Mouse (Mus musculus): ENCODE data around the gene Rapgef1. TPM values are rescaled to one million over a fixed set of nuclear protein-coding genes. Genes with fewer than 3 reads are reported as not detected.

Gene Rapgef1
- polyA plus RNA-seq, 1 experiment: 2.0 TPM

DNA sequence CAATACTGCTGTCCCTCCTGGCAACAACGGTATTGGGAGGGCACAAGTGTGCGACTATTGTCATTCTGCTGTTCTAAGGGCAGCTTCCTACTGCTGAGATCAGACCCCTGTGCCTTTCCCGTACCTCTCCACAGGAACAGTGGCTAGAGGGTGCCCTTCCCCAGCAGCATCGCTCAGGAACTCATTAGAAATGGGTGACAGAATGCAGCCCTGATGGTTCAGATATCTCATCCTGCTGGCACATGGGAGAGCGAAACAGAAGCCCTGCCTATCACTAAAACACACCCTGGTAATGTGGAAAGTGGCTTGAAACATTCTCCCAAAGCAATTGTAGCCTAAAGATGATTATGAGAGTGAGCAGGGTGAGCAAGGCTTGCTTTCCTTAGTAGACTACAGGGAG is 15.0 kb downstream of the Rapgef1 start:
- H3K4me3 ChIP-seq (replicated peaks): no peak overlapping the region
- H3K4me1 ChIP-seq (ENCODE audit: control insufficient read depth): peaks cover 47% of the 10 kb centered on the region

DNA sequence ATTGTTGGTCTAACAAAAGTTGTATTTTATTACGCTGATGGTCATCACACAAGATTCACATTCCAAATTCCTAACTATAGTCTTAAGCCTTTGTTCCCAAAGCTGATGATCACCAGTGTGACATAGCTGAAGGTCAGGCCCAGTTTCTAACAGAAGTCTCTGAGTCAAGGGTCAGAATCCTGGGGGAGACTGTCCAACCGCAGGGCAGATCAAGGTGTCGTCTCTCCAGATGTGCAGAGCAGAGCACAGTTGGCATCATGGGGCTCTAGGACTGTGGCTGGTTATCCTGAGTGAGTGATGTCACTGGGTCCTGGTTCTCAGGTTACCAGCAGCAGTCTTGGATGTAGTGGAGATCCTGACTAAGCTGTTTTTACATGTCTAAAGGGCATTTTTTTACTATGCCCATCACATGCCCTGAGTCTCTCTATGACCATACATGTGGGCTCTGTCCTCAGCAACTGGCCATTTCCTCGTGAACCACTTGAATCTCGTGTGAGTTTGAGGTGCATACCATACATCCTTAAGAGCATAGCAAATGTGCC is 16.5 kb downstream of the Rapgef1 start:
- Histone ChIP-seq H3K4me1 (ENCODE audit: control insufficient read depth) (peaks cover 40% of the 10 kb centered on the region), H3K36me3 (ENCODE audit: control insufficient read depth) (peaks cover 8% of the 10 kb centered on the region), H3K4me3 (replicated peaks) (no peak overlapping the region), H3K27me3 (ENCODE audit: control insufficient read depth) (no peaks in the 10 kb centered on the region), H3K9me3 (ENCODE audit: control insufficient read depth, low read length) (no peaks in the 10 kb centered on the region)
- TF ChIP-seq GATA1 (IDR thresholded peaks at IDR 0.05; ENCODE audit: low read length) (no peak), TAL1 (IDR thresholded peaks at IDR 0.05; ENCODE audit: low read length) (no peak)

More for the DNA sequence above, 15.0 kb downstream of the Rapgef1 start:
- Histone ChIP-seq H3K9me3 (ENCODE audit: control insufficient read depth, low read length) (no peaks in the 10 kb centered on the region), H3K36me3 (ENCODE audit: control insufficient read depth) (peaks cover 17% of the 10 kb centered on the region), H3K27me3 (ENCODE audit: control insufficient read depth) (no peaks in the 10 kb centered on the region)
- TF ChIP-seq GATA1 (IDR thresholded peaks at IDR 0.05; ENCODE audit: low read length) (no peak), TAL1 (IDR thresholded peaks at IDR 0.05; ENCODE audit: low read length) (no peak)

DNA sequence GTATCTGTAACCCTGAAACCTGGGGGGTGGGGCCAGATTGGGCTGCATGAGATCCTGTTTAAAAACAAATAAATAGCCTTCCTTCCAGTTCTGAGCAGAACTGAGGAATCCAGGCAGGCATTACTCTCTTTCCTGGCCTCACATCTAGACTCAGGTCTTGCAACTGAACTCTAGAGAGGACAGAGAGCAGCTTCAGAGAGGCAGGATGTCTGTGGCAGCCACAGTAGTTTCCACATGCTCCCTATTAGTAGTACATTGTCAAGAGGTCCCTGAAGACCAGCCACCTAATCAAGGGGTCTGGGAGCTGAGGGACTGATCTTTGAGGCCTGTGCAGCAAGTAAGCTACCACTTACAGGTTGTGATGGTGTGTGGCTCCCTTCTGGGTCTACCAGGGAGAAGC is 18.0 kb downstream of the Rapgef1 start:
- TF ChIP-seq GATA1 (IDR thresholded peaks at IDR 0.05; ENCODE audit: low read length): no peak
- TF ChIP-seq TAL1 (IDR thresholded peaks at IDR 0.05; ENCODE audit: low read length): no peak
- H3K4me1 ChIP-seq (ENCODE audit: control insufficient read depth): peaks cover 27% of the 10 kb centered on the region
- H3K27me3 ChIP-seq (ENCODE audit: control insufficient read depth): no peaks in the 10 kb centered on the region
- H3K4me3 ChIP-seq (replicated peaks): no peak overlapping the region
- H3K36me3 ChIP-seq (ENCODE audit: control insufficient read depth): peaks cover 8% of the 10 kb centered on the region
- no peaks in the 10 kb centered on the region for H3K9me3 ChIP-seq (ENCODE audit: control insufficient read depth, low read length)

DNA sequence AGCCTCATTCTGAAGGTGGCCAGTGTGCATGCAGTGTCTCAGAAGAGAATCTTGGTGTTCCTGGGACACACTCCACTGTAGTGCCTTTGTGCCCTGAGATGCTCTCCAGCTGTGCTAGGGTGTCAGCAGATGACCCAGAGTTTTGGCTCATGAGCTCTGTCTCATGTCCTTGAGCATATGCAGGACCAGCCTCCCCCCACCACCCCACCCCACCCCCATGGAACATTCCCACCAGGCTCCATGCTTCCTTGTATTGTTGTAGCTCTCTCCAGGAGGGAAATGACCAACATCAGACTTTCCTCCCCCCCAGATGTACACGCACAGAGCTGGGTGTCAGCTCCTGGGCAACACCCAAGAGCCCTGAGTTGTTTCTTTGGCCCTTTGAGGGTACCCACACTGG is 19.9 kb downstream of the Rapgef1 start:
- Histone ChIP-seq H3K9me3 (ENCODE audit: control insufficient read depth, low read length) (no peaks in the 10 kb centered on the region), H3K27me3 (ENCODE audit: control insufficient read depth) (no peaks in the 10 kb centered on the region), H3K4me3 (replicated peaks) (no peak overlapping the region), H3K36me3 (ENCODE audit: control insufficient read depth) (peaks cover 11% of the 10 kb centered on the region), H3K4me1 (ENCODE audit: control insufficient read depth) (peaks cover 13% of the 10 kb centered on the region)
- TF ChIP-seq GATA1 (IDR thresholded peaks at IDR 0.05; ENCODE audit: low read length) (no peak), TAL1 (IDR thresholded peaks at IDR 0.05; ENCODE audit: low read length) (no peak)

DNA sequence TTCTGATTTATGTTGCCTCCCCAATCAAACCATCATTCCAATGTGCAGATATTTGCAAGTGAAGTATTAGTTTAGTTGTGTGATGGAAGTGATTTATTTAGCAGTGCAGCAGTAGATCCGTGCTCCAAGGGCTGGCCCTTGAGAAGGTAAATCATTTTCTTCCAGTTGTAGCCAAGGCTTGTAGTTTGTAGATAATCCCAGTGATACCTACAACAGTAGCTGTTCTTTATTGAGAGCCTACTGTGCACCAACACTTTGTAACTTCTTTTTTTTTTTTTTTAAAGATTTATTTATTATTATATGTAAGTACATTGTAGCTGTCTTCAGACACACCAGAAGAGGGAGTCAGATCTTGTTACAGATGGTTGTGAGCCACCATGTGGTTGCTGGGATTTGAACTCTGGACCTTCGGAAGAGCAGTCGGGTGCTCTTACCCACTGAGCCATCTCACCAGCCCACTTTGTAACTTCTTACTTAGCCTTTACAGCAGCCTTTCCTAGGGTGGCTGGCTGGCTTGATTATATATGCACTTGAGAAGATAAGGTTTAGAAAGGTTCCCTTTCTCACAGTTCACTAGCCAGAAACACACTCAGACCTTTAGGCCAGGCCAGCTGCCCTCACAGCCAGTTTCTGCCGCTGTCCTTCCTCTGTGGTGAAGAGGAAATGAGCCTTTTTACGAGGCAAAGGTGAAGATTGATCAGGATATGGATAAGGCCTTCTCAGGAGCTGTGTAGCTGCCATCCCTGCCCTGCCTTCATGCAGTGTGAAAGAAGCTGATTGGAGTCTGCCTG is 20.6 kb downstream of the Rapgef1 start:
- no peaks in the 10 kb centered on the region for H3K27me3 ChIP-seq (ENCODE audit: control insufficient read depth)
- H3K9me3 ChIP-seq (ENCODE audit: control insufficient read depth, low read length): no peaks in the 10 kb centered on the region
- peaks cover 7% of the 10 kb centered on the region for H3K4me1 ChIP-seq (ENCODE audit: control insufficient read depth)
- H3K4me3 ChIP-seq (replicated peaks): no peak overlapping the region
- peaks cover 14% of the 10 kb centered on the region for H3K36me3 ChIP-seq (ENCODE audit: control insufficient read depth)
- TF ChIP-seq TAL1 (IDR thresholded peaks at IDR 0.05; ENCODE audit: low read length) (no peak), GATA1 (IDR thresholded peaks at IDR 0.05; ENCODE audit: low read length) (no peak)

DNA sequence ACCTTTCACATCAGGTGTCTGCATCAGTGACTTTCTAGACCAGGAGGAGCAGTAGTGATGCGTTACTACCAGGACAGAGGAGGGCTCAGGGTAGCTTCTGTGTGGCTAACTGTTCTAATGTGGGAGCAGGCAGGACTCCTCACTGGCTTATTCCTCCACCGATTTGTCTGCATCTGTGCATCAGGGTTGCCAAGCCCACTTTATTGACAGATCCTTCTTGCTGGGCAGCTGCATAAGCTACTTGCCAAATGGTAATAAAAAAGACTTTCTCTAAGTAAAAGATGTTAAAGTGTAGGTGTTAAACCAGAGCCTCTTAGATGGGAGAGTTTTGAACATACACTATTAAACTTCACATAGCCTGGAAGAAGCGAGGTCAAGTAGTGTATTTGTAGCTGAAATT is 22.2 kb downstream of the Rapgef1 start:
- TF ChIP-seq TAL1 (IDR thresholded peaks at IDR 0.05; ENCODE audit: low read length): no peak
- TF ChIP-seq GATA1 (IDR thresholded peaks at IDR 0.05; ENCODE audit: low read length): no peak
- Histone ChIP-seq H3K27me3 (ENCODE audit: control insufficient read depth) (no peaks in the 10 kb centered on the region), H3K4me3 (replicated peaks) (no peak overlapping the region), H3K9me3 (ENCODE audit: control insufficient read depth, low read length) (no peaks in the 10 kb centered on the region), H3K4me1 (ENCODE audit: control insufficient read depth) (peaks cover 7% of the 10 kb centered on the region), H3K36me3 (ENCODE audit: control insufficient read depth) (peaks cover 17% of the 10 kb centered on the region)

DNA sequence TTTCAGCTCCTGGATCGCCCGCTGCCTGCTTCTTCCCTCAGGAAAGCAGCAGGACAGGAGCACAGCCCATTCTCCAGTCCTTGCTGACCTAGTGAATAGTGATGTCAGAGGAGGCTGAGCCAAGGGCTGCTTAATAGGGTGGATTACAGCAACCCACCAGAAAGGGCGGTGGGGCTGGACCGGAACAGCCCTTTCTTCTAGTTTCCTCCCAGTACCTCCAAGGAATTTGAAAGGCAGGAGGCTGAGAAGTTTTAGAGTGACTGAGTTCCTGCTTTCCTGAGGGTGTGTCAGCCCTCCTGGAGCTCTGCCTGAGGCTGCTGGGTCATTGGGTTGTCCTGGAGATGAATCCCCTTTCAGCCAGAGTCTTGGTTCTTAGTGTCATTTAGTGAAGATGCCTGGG is 23.9 kb downstream of the Rapgef1 start:
- H3K27me3 ChIP-seq (ENCODE audit: control insufficient read depth): no peaks in the 10 kb centered on the region
- TF ChIP-seq TAL1 (IDR thresholded peaks at IDR 0.05; ENCODE audit: low read length) (no peak), GATA1 (IDR thresholded peaks at IDR 0.05; ENCODE audit: low read length) (no peak)
- peaks cover 7% of the 10 kb centered on the region for H3K4me1 ChIP-seq (ENCODE audit: control insufficient read depth)
- H3K36me3 ChIP-seq (ENCODE audit: control insufficient read depth): peaks cover 11% of the 10 kb centered on the region
- H3K9me3 ChIP-seq (ENCODE audit: control insufficient read depth, low read length): no peaks in the 10 kb centered on the region
- no peak overlapping the region for H3K4me3 ChIP-seq (replicated peaks)

DNA sequence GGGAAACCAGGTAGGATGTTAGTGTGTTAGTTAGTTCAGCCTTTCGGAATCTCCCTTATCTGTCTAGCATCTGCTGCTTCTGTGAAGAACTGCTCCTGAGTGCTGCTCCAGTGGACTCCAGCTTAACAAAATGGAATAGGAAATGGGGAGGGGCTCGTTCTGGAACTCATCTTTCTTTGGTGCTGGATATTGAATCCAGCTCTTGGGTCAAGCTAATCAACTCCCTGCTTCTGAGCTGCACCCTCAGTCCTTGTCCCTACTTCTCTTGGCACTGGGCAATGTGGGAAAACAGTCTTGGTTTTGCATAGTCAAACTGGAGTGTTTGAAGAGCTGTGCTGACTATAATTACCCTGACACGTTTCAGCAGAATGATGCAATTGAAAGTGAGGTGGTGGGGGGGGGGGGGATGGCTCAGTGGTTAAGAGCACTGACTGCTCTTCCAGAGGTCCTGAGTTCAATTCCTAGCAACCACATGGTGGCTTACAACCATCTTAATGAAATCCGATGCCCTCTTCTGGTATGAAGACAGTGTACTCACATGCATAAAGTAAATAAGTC is 25.6 kb downstream of the Rapgef1 start:
- Histone ChIP-seq H3K27me3 (ENCODE audit: control insufficient read depth) (no peaks in the 10 kb centered on the region), H3K9me3 (ENCODE audit: control insufficient read depth, low read length) (no peaks in the 10 kb centered on the region), H3K36me3 (ENCODE audit: control insufficient read depth) (peaks cover 11% of the 10 kb centered on the region), H3K4me3 (replicated peaks) (no peak overlapping the region), H3K4me1 (ENCODE audit: control insufficient read depth) (peaks cover 5% of the 10 kb centered on the region)
- no peak for TF ChIP-seq GATA1 (IDR thresholded peaks at IDR 0.05; ENCODE audit: low read length)
- no peak for TF ChIP-seq TAL1 (IDR thresholded peaks at IDR 0.05; ENCODE audit: low read length)

DNA sequence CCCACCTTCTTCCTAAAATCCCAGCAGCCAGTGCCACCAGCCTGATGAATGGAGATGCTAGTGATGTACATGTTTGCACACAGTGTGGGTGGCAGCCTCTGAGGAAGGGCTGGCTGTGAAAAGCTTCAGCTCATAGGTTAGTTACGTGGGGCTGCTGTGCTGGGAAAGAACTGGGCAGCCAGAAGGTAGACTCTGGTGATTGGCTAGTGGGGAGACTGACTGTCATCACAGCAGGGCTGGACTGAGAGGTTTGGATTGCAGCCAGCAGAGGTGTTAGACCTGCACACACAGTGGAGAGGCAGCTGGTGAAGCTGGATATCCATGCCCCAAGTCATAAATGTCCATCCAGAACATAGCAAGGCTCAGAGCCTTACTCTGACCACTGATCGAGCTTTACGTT is 27.1 kb downstream of the Rapgef1 start:
- Histone ChIP-seq H3K4me1 (ENCODE audit: control insufficient read depth) (peaks cover 3% of the 10 kb centered on the region), H3K27me3 (ENCODE audit: control insufficient read depth) (no peaks in the 10 kb centered on the region), H3K36me3 (ENCODE audit: control insufficient read depth) (peaks cover 9% of the 10 kb centered on the region), H3K9me3 (ENCODE audit: control insufficient read depth, low read length) (no peaks in the 10 kb centered on the region), H3K4me3 (replicated peaks) (no peak overlapping the region)
- TF ChIP-seq GATA1 (IDR thresholded peaks at IDR 0.05; ENCODE audit: low read length) (no peak), TAL1 (IDR thresholded peaks at IDR 0.05; ENCODE audit: low read length) (no peak)
